Mouse (Mus musculus): Measurements from ENCODE around the gene Leo1.
A peak's percentile ranks its signal among the peaks of the same experiment; 100 is the strongest.
"Not testable (repeated sequence)": the region's sequence is repeated elsewhere in the genome, so short reads cannot be mapped to it uniquely, and the experiment has no call there.

The Leo1 gene

GRCm38 (mm10) chr9:75477212-75477611, 35.9 kb downstream of the Leo1 start:
- DNase-seq: no peak

GRCm38 (mm10) chr9:75479106-75479725, 37.9 kb downstream of the Leo1 start:
- DNase-seq: no peak

GRCm38 (mm10) chr9:75480536-75481075, 39.3 kb downstream of the Leo1 start:
- no peak for DNase-seq

GRCm38 (mm10) chr9:75485231-75485630, 43.9 kb downstream of the Leo1 start:
- DNase-seq: no peak

GRCm38 (mm10) chr9:75488255-75488654, 46.9 kb downstream of the Leo1 start:
- DNase-seq: not testable (repeated sequence)

- no peak for DNase-seq
Measured at GRCm38 (mm10) chr9:75494407-75495005, 53.2 kb downstream of the Leo1 start.

- DNase-seq: no peak
Measured at GRCm38 (mm10) chr9:75495945-75496344, 54.6 kb downstream of the Leo1 start.

GRCm38 (mm10) chr9:75498571-75498970, 57.2 kb downstream of the Leo1 start:
- no peak for DNase-seq

- DNase-seq: no peak
Measured at GRCm38 (mm10) chr9:75504311-75504710, 63.0 kb downstream of the Leo1 start.

GRCm38 (mm10) chr9:75511236-75511939, 70.1 kb downstream of the Leo1 start:
- no peak for DNase-seq

GRCm38 (mm10) chr9:75515464-75516113, 74.3 kb downstream of the Leo1 start:
- DNase-seq: peak; percentile 18
